Mouse (Mus musculus): ENCODE results near the gene Sytl1. TPM values are rescaled to one million over a fixed set of nuclear protein-coding genes. Genes with fewer than 3 reads are reported as not detected.
A peak's percentile ranks its signal among the peaks of the same experiment; 100 is the strongest.

Sytl1 gene
- polyA plus RNA-seq, 1 experiment from 2014 or later = 0.42 TPM

- ATAC-seq (ENCODE audit: insufficient number of reproducible peaks, insufficient read depth, low FRiP score, low read depth) = no peak
- H3K4me2 ChIP-seq (ENCODE audit: low read length) = no peak overlapping the region
- H3K4me3 ChIP-seq (ENCODE audit: control insufficient read depth in 1 of 2, insufficient read depth in 1 of 2, low read depth in 1 of 2, low read length in 2 of 2) = no peak overlapping the region
- H3K9me3 ChIP-seq (ENCODE audit: control insufficient read depth, low read length) = no peaks in the 10 kb centered on the region
- peaks cover 5 to 7% of the 10 kb centered on the region in 2 experiments; a peak in 3 of 4 replicates for H3K4me1 ChIP-seq (ENCODE audit: control insufficient read depth in 2 of 2, insufficient read depth in 2 of 2, low read length in 2 of 2)
- H3K27me3 ChIP-seq (ENCODE audit: control insufficient read depth, insufficient read depth, low read length) = no peaks in the 10 kb centered on the region
- no peak overlapping the region for H3K27ac ChIP-seq (replicated peaks in 1 of 2; ENCODE audit: control insufficient read depth in 1 of 2, insufficient read depth in 1 of 2, low read depth in 2 of 2, low read length in 2 of 2)
- 56% methylated on average over 5 of the region's 5 CpGs for WGBS
- H3K9ac ChIP-seq (ENCODE audit: low read length) = no peak overlapping the region
- peaks cover 73% of the 10 kb centered on the region for H3K36me3 ChIP-seq (ENCODE audit: control insufficient read depth, insufficient read depth, low read length)
Measured at GRCm38 (mm10) chr4:133299701-133300100, 36.8 kb upstream of the Sytl1 start.

DNA sequence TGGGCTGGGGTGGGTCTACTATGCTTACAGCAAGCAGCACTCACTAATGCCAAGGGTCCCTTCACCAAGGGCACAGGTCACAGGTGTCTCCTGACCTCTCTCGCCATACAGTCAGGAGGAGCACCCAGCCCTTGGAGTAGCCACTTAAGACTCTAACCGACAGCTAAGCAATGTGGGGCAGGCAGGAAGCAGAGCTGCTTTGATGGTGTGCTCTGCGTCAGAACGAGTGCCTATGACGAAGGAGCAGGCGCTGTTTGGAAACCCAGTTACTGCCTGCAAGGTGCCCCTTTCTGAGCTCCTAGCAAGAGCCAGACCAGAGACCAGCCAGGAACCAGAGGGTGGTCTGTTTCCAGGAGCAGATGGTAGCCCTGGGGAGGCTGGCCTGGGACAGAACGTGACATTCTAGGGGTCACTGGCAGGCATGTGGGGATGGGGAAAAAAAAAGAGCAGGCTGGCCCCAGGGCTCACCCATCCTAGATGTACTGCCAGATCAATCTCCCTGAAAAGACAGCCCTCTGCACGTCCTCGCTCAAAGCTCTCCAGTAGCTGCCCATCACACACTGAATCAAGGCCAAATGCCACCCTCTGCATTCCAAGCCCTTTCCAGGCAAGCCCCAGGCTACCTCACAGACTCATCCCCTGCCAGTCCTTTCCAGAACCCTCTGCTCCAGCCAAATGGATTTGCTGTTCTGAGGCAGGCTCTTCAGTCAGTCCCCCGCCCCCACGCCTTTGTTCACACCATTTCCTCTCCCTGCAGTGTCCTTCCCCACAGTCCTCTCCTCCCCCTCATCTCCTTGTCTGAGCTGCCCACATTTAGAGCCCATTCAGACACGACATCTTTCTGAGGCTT lies 35.8 kb upstream of the Sytl1 start:
- 50% methylated on average over 12 of the region's 12 CpGs for WGBS
- no peak overlapping the region for H3K9ac ChIP-seq (ENCODE audit: low read length)
- H3K27ac ChIP-seq (replicated peaks in 1 of 2; ENCODE audit: control insufficient read depth in 1 of 2, insufficient read depth in 1 of 2, low read depth in 2 of 2, low read length in 2 of 2) = no peak overlapping the region
- peaks cover 73% of the 10 kb centered on the region for H3K36me3 ChIP-seq (ENCODE audit: control insufficient read depth, insufficient read depth, low read length)
- peaks cover 5 to 7% of the 10 kb centered on the region in 2 experiments; a peak in 3 of 4 replicates for H3K4me1 ChIP-seq (ENCODE audit: control insufficient read depth in 2 of 2, insufficient read depth in 2 of 2, low read length in 2 of 2)
- H3K9me3 ChIP-seq (ENCODE audit: control insufficient read depth, low read length) = no peaks in the 10 kb centered on the region
- no peak for ATAC-seq (ENCODE audit: insufficient number of reproducible peaks, insufficient read depth, low FRiP score, low read depth)
- no peaks in the 10 kb centered on the region for H3K27me3 ChIP-seq (ENCODE audit: control insufficient read depth, insufficient read depth, low read length)
- no peak overlapping the region for H3K4me3 ChIP-seq (ENCODE audit: control insufficient read depth in 1 of 2, insufficient read depth in 1 of 2, low read depth in 1 of 2, low read length in 2 of 2)
- H3K4me2 ChIP-seq (ENCODE audit: low read length) = no peak overlapping the region

GRCm38 (mm10) chr4:133297801-133298238 lies 34.9 kb upstream of the Sytl1 start:
- Histone ChIP-seq H3K9ac (ENCODE audit: low read length) (no peak overlapping the region), H3K9me3 (ENCODE audit: control insufficient read depth, low read length) (no peaks in the 10 kb centered on the region), H3K27me3 (ENCODE audit: control insufficient read depth, insufficient read depth, low read length) (no peaks in the 10 kb centered on the region), H3K4me3 (ENCODE audit: control insufficient read depth in 1 of 2, insufficient read depth in 1 of 2, low read depth in 1 of 2, low read length in 2 of 2) (no peak overlapping the region), H3K4me2 (ENCODE audit: low read length) (no peak overlapping the region), H3K36me3 (ENCODE audit: control insufficient read depth, insufficient read depth, low read length) (peaks cover 70% of the 10 kb centered on the region), H3K27ac (replicated peaks in 1 of 2; ENCODE audit: control insufficient read depth in 1 of 2, insufficient read depth in 1 of 2, low read depth in 2 of 2, low read length in 2 of 2) (no peak overlapping the region), H3K4me1 (ENCODE audit: control insufficient read depth in 2 of 2, insufficient read depth in 2 of 2, low read length in 2 of 2) (peaks cover 7 to 9% of the 10 kb centered on the region in 2 experiments)
- 2% methylated on average over 5 of the region's 5 CpGs for WGBS
- ATAC-seq (ENCODE audit: insufficient number of reproducible peaks, insufficient read depth, low FRiP score, low read depth) = 0 out of 2 replicates have a peak, but pooled peaks have one; percentile 42

DNA sequence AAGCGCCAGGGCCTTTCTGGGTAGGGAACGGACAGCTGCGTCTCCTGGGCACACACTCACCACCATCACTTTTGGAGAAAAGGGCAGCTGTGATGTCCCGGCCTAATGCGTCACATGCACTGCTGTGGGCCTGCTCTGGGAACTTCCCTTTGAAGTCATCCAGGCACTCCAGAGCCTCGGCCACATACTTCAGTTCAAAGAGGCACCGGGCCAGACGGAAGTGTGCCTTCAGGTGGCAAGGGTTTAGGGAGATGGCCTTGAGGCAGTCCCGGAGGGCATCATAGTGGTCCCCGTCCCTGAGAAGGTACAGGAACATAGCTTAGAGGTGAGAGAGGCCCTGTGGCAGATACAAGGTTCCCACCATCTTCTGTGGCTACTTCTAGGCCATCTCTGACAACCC lies 34.4 kb upstream of the Sytl1 start:
- H3K36me3 ChIP-seq (ENCODE audit: control insufficient read depth, insufficient read depth, low read length) = peaks cover 67% of the 10 kb centered on the region
- H3K9ac ChIP-seq (ENCODE audit: low read length) = no peak overlapping the region
- no peak overlapping the region for H3K27ac ChIP-seq (replicated peaks in 1 of 2; ENCODE audit: control insufficient read depth in 1 of 2, insufficient read depth in 1 of 2, low read depth in 2 of 2, low read length in 2 of 2)
- ATAC-seq (ENCODE audit: insufficient number of reproducible peaks, insufficient read depth, low FRiP score, low read depth) = no peak
- H3K4me3 ChIP-seq (ENCODE audit: control insufficient read depth in 1 of 2, insufficient read depth in 1 of 2, low read depth in 1 of 2, low read length in 2 of 2) = no peak overlapping the region
- no peaks in the 10 kb centered on the region for H3K9me3 ChIP-seq (ENCODE audit: control insufficient read depth, low read length)
- 60% methylated on average over 10 of the region's 10 CpGs for WGBS
- peaks cover 7 to 9% of the 10 kb centered on the region in 2 experiments for H3K4me1 ChIP-seq (ENCODE audit: control insufficient read depth in 2 of 2, insufficient read depth in 2 of 2, low read length in 2 of 2)
- H3K4me2 ChIP-seq (ENCODE audit: low read length) = no peak overlapping the region
- H3K27me3 ChIP-seq (ENCODE audit: control insufficient read depth, insufficient read depth, low read length) = no peaks in the 10 kb centered on the region

- no peak overlapping the region for H3K4me3 ChIP-seq (ENCODE audit: control insufficient read depth in 1 of 2, insufficient read depth in 1 of 2, low read depth in 1 of 2, low read length in 2 of 2)
- no peak overlapping the region for H3K4me2 ChIP-seq (ENCODE audit: low read length)
- no peak overlapping the region for H3K27ac ChIP-seq (replicated peaks in 1 of 2; ENCODE audit: control insufficient read depth in 1 of 2, insufficient read depth in 1 of 2, low read depth in 2 of 2, low read length in 2 of 2)
- ATAC-seq (ENCODE audit: insufficient number of reproducible peaks, insufficient read depth, low FRiP score, low read depth) = no peak
- H3K4me1 ChIP-seq (ENCODE audit: control insufficient read depth in 2 of 2, insufficient read depth in 2 of 2, low read length in 2 of 2) = peaks cover 7 to 9% of the 10 kb centered on the region in 2 experiments
- no peaks in the 10 kb centered on the region for H3K27me3 ChIP-seq (ENCODE audit: control insufficient read depth, insufficient read depth, low read length)
- 51% methylated on average over 11 of the region's 11 CpGs for WGBS
- H3K9ac ChIP-seq (ENCODE audit: low read length) = no peak overlapping the region
- peaks cover 40% of the 10 kb centered on the region for H3K36me3 ChIP-seq (ENCODE audit: control insufficient read depth, insufficient read depth, low read length)
- H3K9me3 ChIP-seq (ENCODE audit: control insufficient read depth, low read length) = no peaks in the 10 kb centered on the region
Measured at GRCm38 (mm10) chr4:133294084-133294483, 31.2 kb upstream of the Sytl1 start.

GRCm38 (mm10) chr4:133292901-133293843 lies 30.3 kb upstream of the Sytl1 start:
- WGBS = 43% methylated on average over 24 of the region's 24 CpGs
- Histone ChIP-seq H3K27me3 (ENCODE audit: control insufficient read depth, insufficient read depth, low read length) (no peaks in the 10 kb centered on the region), H3K4me2 (ENCODE audit: low read length) (no peak overlapping the region), H3K4me3 (ENCODE audit: control insufficient read depth in 1 of 2, insufficient read depth in 1 of 2, low read depth in 1 of 2, low read length in 2 of 2) (no peak overlapping the region), H3K9me3 (ENCODE audit: control insufficient read depth, low read length) (no peaks in the 10 kb centered on the region), H3K36me3 (ENCODE audit: control insufficient read depth, insufficient read depth, low read length) (peaks cover 40% of the 10 kb centered on the region), H3K9ac (ENCODE audit: low read length) (no peak overlapping the region; the same call in 1 of the 2 replicates), H3K27ac (replicated peaks in 1 of 2; ENCODE audit: control insufficient read depth in 1 of 2, insufficient read depth in 1 of 2, low read depth in 2 of 2, low read length in 2 of 2) (no peak overlapping the region), H3K4me1 (ENCODE audit: control insufficient read depth in 2 of 2, insufficient read depth in 2 of 2, low read length in 2 of 2) (peaks cover 5 to 7% of the 10 kb centered on the region in 2 experiments)
- no peak for ATAC-seq (ENCODE audit: insufficient number of reproducible peaks, insufficient read depth, low FRiP score, low read depth)

DNA sequence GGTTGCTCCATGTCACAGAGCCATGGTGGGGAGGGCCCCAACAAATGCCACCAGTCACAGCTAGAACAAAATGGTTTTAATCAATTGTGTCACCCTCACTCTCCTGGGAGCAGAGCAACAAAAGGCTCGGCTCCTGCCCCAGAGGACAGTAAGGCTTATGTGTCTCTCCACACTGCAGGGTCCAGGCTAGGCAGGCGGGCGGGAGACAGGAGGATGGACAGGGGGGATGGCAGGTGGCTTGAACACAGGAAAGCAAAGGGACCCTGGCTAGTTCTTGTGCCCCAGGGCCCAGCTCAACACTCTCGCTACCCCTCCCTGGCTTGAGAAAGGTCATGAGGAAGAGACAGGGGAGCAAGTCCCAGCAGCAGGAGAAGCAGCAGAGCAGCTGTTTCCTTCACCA lies 29.5 kb upstream of the Sytl1 start:
- no peak overlapping the region for H3K4me2 ChIP-seq (ENCODE audit: low read length)
- no peak for ATAC-seq (ENCODE audit: insufficient number of reproducible peaks, insufficient read depth, low FRiP score, low read depth)
- H3K9ac ChIP-seq (ENCODE audit: low read length) = no peak overlapping the region
- H3K9me3 ChIP-seq (ENCODE audit: control insufficient read depth, low read length) = no peaks in the 10 kb centered on the region
- peaks cover 4 to 5% of the 10 kb centered on the region in 2 experiments for H3K4me1 ChIP-seq (ENCODE audit: control insufficient read depth in 2 of 2, insufficient read depth in 2 of 2, low read length in 2 of 2)
- WGBS = 89% methylated on average over 4 of the region's 4 CpGs
- H3K36me3 ChIP-seq (ENCODE audit: control insufficient read depth, insufficient read depth, low read length) = peaks cover 40% of the 10 kb centered on the region
- H3K27ac ChIP-seq (replicated peaks in 1 of 2; ENCODE audit: control insufficient read depth in 1 of 2, insufficient read depth in 1 of 2, low read depth in 2 of 2, low read length in 2 of 2) = no peak overlapping the region
- H3K27me3 ChIP-seq (ENCODE audit: control insufficient read depth, insufficient read depth, low read length) = no peaks in the 10 kb centered on the region
- no peak overlapping the region for H3K4me3 ChIP-seq (ENCODE audit: control insufficient read depth in 1 of 2, insufficient read depth in 1 of 2, low read depth in 1 of 2, low read length in 2 of 2)

Data from heart, embryonic 14.5 days (tissue).